Mouse (Mus musculus): ENCODE data around the gene Thoc2. TPM values are rescaled to one million over a fixed set of nuclear protein-coding genes. Genes with fewer than 3 reads are reported as not detected.

Thoc2 gene
- polyA plus RNA-seq, 1 experiment from 2014 or later: 93.3 TPM

DNA sequence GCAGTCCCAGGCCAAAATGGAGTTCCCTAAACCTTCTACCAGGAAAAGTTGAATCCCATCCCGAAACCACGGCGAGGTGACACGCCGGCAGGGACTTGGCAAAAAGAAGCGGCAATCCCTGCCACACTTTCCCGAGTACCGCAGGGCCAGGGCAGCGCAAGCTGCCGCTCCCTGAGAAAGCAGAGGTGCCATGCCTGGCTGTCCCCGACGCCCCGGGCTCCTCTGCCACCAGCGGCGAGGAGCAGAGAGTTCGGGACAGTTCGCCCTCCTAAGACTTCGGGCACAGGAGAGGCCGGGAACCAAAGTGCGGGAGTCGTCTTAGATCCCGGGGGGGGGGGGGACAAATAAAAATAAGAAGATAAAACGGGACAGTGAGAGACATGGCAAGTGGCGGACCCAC is 9.5 kb downstream of the Thoc2 start:
- WGBS: 35% methylated on average over 24 of the region's 24 CpGs
- Histone ChIP-seq H3K36me3 (ENCODE audit: control insufficient read depth, insufficient read depth, low read length) (no peaks in the 10 kb centered on the region), H3K27ac (ENCODE audit: low read depth, low read length) (no peak overlapping the region; the same call in 1 of the 2 replicates), H3K4me2 (ENCODE audit: low read length) (peak overlapping the region; percentile 62), H3K9ac (ENCODE audit: low read length) (peak overlapping the region; percentile 71), H3K4me3 (ENCODE audit: low read depth, low read length) (peak overlapping the region; percentile 52), H3K9me3 (replicated peaks; ENCODE audit: control insufficient read depth, low read length) (no peaks in the 10 kb centered on the region), H3K4me1 (ENCODE audit: control insufficient read depth, insufficient read depth, low read length) (no peaks in the 10 kb centered on the region), H3K27me3 (replicated peaks; ENCODE audit: control insufficient read depth, insufficient read depth, low read length) (no peaks in the 10 kb centered on the region)
- ATAC-seq (peak; percentile 35), DNase-seq (ENCODE audit: low spot score) (peak; percentile 11)

DNA sequence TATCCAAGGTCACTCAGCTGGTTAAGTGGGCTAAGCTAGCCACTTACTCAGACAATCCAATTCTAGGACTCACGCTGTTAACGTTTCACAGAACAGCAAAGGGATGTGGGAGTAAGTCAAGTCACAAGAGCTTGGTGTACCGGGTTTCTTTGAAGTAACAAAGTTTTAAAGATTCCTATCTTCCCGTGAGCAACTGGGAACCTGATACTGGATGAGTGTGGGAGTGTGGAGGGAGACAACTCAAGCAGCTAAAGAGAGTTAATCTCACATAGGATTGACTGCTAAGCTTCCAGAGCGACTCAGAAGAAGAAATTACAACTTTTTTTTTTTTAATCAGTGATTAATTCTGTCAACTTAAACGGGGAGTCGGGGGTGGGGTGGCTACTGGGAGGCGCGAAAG is 10.0 kb downstream of the Thoc2 start:
- Histone ChIP-seq H3K4me3 (ENCODE audit: low read depth, low read length) (peak overlapping the region; percentile 52), H3K9ac (ENCODE audit: low read length) (peak overlapping the region; percentile 71), H3K4me1 (ENCODE audit: control insufficient read depth, insufficient read depth, low read length) (no peaks in the 10 kb centered on the region), H3K9me3 (replicated peaks; ENCODE audit: control insufficient read depth, low read length) (no peaks in the 10 kb centered on the region), H3K27ac (ENCODE audit: low read depth, low read length) (no peak overlapping the region), H3K36me3 (ENCODE audit: control insufficient read depth, insufficient read depth, low read length) (no peaks in the 10 kb centered on the region), H3K4me2 (ENCODE audit: low read length) (peak overlapping the region; percentile 62), H3K27me3 (replicated peaks; ENCODE audit: control insufficient read depth, insufficient read depth, low read length) (no peaks in the 10 kb centered on the region)
- DNase-seq (ENCODE audit: low spot score): no peak
- 27% methylated on average over 9 of the region's 9 CpGs for WGBS
- no peak for ATAC-seq

DNA sequence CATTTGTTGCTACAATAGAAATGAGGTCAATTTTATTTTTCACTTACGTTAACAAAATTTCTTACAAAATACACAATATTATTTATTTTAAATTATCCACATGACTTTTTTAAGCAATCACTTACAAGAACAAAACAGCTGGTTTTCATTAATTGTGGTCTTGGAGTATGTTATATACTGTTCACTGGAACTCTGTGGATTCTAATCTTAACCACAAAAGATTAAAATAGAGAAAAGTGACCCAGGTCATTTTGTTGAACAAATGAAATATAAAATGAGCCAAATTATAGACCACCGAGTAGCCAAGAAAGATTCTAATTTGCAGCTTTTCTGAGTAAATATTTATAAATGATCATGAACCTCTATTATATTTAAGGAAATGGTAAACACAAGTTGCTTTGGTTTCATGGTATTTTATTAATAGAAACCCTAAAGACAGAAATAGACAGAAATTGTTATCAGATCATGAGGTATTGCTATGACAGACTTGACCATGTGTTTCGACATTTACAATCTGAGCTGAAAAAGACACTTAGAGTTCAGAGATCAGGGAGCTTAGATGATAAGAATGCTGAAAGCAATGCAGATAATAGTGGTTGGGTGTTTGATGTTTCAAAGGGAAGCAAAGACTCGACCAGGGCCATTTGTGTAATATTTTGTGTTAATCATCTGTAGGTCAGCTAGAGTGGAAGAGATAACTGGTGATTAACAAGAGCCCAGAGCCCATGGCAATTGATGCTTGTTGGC is 35.5 kb downstream of the Thoc2 start:
- Histone ChIP-seq H3K9me3 (replicated peaks; ENCODE audit: control insufficient read depth, low read length) (no peaks in the 10 kb centered on the region), H3K36me3 (ENCODE audit: control insufficient read depth, insufficient read depth, low read length) (no peaks in the 10 kb centered on the region), H3K4me1 (ENCODE audit: control insufficient read depth, insufficient read depth, low read length) (no peaks in the 10 kb centered on the region), H3K4me2 (ENCODE audit: low read length) (no peak overlapping the region), H3K27ac (ENCODE audit: low read depth, low read length) (no peak overlapping the region), H3K9ac (ENCODE audit: low read length) (no peak overlapping the region), H3K4me3 (ENCODE audit: low read depth, low read length) (no peak overlapping the region), H3K27me3 (replicated peaks; ENCODE audit: control insufficient read depth, insufficient read depth, low read length) (no peaks in the 10 kb centered on the region)
- 61% methylated on average over 4 of the region's 4 CpGs for WGBS
- DNase-seq (ENCODE audit: low spot score) (no peak), ATAC-seq (no peak)

DNA sequence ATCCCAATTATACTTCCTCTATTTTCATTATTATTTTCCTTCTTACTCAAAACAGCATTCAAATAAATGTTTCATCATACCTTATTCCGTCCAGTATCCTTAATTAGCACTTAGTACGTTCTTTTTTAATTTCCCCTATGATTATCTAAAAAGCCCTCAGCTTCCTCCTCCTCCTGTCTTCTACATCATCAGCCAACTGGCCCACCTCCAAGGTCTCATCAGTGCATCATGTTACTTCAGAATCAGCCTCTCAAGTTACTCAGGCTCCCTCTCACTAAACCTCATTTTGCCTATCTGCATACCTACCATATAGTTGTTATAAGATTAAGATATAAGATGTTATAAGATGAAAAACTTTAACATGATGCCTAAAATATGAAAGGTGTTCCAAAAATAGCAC is 43.9 kb downstream of the Thoc2 start:
- H3K4me3 ChIP-seq (ENCODE audit: low read depth, low read length): no peak overlapping the region
- no peaks in the 10 kb centered on the region for H3K9me3 ChIP-seq (replicated peaks; ENCODE audit: control insufficient read depth, low read length)
- H3K27me3 ChIP-seq (replicated peaks; ENCODE audit: control insufficient read depth, insufficient read depth, low read length): no peaks in the 10 kb centered on the region
- no peak for ATAC-seq
- no peak for DNase-seq (ENCODE audit: low spot score)
- 78% methylated on average over 2 of the region's 2 CpGs for WGBS
- H3K4me2 ChIP-seq (ENCODE audit: low read length): no peak overlapping the region
- H3K36me3 ChIP-seq (ENCODE audit: control insufficient read depth, insufficient read depth, low read length): no peaks in the 10 kb centered on the region
- H3K27ac ChIP-seq (ENCODE audit: low read depth, low read length): no peak overlapping the region
- H3K9ac ChIP-seq (ENCODE audit: low read length): no peak overlapping the region
- no peaks in the 10 kb centered on the region for H3K4me1 ChIP-seq (ENCODE audit: control insufficient read depth, insufficient read depth, low read length)

DNA sequence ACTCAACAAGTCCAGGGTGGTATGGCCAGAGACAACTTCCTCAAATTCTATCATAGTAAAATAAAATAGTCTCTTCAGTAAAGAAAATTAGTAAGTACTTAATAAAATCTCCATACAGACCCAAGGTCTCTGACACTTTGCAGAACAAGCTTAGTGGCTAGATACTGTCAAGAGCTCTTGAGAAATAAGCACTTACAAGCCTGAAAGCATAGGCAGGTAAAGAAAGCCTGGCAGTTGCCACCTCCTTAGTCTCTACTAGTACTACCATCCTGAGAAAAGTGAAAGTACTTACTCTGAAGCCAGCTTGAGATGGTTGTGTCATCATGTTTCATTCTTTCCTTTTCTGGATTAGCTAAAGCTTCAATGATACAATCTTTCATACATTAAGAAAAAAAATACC is 82.7 kb downstream of the Thoc2 start:
- Histone ChIP-seq H3K4me1 (ENCODE audit: control insufficient read depth, insufficient read depth, low read length) (no peaks in the 10 kb centered on the region), H3K9ac (ENCODE audit: low read length) (no peak overlapping the region), H3K9me3 (replicated peaks; ENCODE audit: control insufficient read depth, low read length) (no peaks in the 10 kb centered on the region), H3K4me3 (ENCODE audit: low read depth, low read length) (no peak overlapping the region), H3K36me3 (ENCODE audit: control insufficient read depth, insufficient read depth, low read length) (no peaks in the 10 kb centered on the region), H3K4me2 (ENCODE audit: low read length) (no peak overlapping the region), H3K27ac (ENCODE audit: low read depth, low read length) (no peak overlapping the region), H3K27me3 (replicated peaks; ENCODE audit: control insufficient read depth, insufficient read depth, low read length) (no peaks in the 10 kb centered on the region)
- ATAC-seq (no peak), DNase-seq (ENCODE audit: low spot score) (no peak)

DNA sequence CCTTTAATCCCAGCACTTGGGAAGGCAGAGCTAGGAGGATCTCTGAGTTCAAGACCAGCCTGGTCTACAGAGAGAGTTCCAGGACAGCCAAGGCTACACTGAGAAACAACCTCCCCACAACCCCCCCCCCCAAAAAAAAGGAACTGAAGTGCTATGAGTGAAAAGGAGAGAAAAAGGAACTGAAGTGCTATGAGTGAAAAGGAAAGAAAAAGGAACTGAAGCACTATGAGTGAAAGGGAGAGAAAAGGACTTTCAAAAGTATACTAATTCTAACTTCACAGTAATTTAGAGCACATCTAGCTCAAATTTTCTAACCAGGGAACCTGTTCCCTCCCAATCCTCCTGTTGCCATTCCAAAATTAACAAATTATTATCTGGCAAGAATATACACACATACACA is 114.9 kb downstream of the Thoc2 start:
- Histone ChIP-seq H3K9ac (ENCODE audit: low read length) (no peak overlapping the region), H3K27me3 (replicated peaks; ENCODE audit: control insufficient read depth, insufficient read depth, low read length) (no peaks in the 10 kb centered on the region), H3K4me1 (ENCODE audit: control insufficient read depth, insufficient read depth, low read length) (no peaks in the 10 kb centered on the region), H3K9me3 (replicated peaks; ENCODE audit: control insufficient read depth, low read length) (no peaks in the 10 kb centered on the region), H3K27ac (ENCODE audit: low read depth, low read length) (no peak overlapping the region), H3K4me3 (ENCODE audit: low read depth, low read length) (no peak overlapping the region), H3K36me3 (ENCODE audit: control insufficient read depth, insufficient read depth, low read length) (no peaks in the 10 kb centered on the region), H3K4me2 (ENCODE audit: low read length) (no peak overlapping the region)
- ATAC-seq (no peak), DNase-seq (ENCODE audit: low spot score) (no peak)

DNA sequence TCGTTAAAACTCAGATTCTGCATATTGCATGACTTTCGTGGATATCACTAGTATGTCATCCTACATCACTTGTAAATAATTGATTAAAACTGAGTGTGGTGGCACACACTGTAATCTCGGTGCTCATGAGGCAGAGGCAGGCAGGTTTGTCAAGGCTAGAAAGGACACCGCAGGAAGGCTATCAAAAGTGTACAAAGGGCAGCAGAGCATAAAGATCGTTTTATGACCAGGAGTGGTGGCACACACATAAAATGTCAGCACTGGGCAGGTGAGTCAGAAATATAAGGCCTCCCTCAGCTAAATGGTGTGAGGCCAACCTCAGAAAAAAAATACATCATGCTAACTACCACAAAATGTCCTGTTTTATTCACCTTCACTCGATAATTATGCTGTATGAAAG is 127.2 kb downstream of the Thoc2 start:
- ATAC-seq (no peak), DNase-seq (ENCODE audit: low spot score) (no peak)
- Histone ChIP-seq H3K9ac (ENCODE audit: low read length) (no peak overlapping the region), H3K27me3 (replicated peaks; ENCODE audit: control insufficient read depth, insufficient read depth, low read length) (no peaks in the 10 kb centered on the region), H3K36me3 (ENCODE audit: control insufficient read depth, insufficient read depth, low read length) (0 out of 2 replicates have a peak, but pooled peaks cover 5% of the 10 kb centered on the region), H3K4me1 (ENCODE audit: control insufficient read depth, insufficient read depth, low read length) (no peaks in the 10 kb centered on the region), H3K4me3 (ENCODE audit: low read depth, low read length) (no peak overlapping the region), H3K4me2 (ENCODE audit: low read length) (no peak overlapping the region), H3K9me3 (replicated peaks; ENCODE audit: control insufficient read depth, low read length) (no peaks in the 10 kb centered on the region), H3K27ac (ENCODE audit: low read depth, low read length) (no peak overlapping the region)
- WGBS: 86% methylated on average over 6 of the region's 6 CpGs

Small RNA genes within 50 kb of the gene (microRNA-seq; reads per million reads assigned to microRNA genes)
- not detected for gene Gm44490

Other genes starting within 250 kb of the Thoc2 start
- gene Xiap, start 139.0 kb upstream of the Thoc2 start, polyA plus RNA-seq (2014; fragmentation: Nextera tagmentation; extraction: Ambion mirVana): 10.8 and 13.5 TPM in 2 replicates
- gene Stag2, start 228.6 kb upstream of the Thoc2 start, polyA plus RNA-seq (2014; fragmentation: Nextera tagmentation; extraction: Ambion mirVana): 40.7 and 45.7 TPM in 2 replicates